Mouse (Mus musculus) kidney, postnatal 14 days (tissue): ENCODE data around the gene Tssk6.

Experiments used
- DNase-seq: peaks from one replicate; pipeline ENCODE4 v3.0.0; 2022; ENCODE audit warnings: mixed read lengths

The Tssk6 gene

DNA sequence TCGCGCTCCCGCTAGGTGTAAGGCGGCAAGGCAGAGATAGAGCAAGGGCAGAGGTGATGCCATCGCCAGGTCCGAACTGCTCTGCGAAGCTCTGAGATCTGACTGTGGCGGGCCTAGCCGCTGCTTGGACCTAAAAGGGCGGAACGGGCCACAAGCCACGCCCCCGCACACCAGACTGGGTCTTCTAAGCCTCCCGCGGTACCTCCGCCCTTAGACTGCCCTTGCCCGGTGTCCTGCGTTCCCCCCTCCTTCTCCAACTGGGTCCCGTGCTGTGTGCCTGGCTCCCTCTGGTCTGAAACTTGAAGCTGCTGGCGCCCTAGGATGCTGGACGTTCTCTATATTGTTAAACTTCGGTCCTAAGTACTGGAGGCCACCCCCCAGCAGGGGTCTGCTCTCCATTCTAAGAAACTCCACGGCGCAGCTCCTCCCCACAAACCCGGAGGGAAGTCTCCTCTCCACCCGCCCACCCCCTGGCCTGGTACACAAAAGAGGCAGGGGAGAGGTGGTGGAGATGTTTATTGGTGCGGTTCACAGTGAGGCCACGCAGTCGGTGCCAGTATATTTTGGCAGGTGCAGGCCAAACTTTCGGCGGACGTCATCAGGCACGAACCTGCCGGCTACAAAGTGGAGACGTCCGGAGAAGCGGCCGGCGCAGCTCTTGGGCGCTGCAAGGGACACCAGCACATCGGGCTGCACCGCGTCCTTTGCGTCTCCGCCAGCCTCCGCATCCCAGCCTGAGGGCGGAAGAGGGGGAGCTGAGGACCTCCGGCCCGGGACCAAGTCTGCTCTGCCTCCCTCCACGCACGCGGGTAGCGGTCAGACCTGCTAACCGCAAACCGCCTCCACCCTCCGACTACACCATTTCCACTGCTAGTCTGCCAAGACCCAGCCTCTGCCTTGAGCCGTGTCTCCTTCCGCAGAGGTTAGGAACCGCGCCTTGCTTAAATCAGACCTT is 14.4 kb upstream of the Tssk6 start, which contains the start of gene Cilp2:
Cilp2 (minus strand) TSS at position 399 of the 955 bp plus-strand sequence.
- peak; percentile 52 for DNase-seq

DNA sequence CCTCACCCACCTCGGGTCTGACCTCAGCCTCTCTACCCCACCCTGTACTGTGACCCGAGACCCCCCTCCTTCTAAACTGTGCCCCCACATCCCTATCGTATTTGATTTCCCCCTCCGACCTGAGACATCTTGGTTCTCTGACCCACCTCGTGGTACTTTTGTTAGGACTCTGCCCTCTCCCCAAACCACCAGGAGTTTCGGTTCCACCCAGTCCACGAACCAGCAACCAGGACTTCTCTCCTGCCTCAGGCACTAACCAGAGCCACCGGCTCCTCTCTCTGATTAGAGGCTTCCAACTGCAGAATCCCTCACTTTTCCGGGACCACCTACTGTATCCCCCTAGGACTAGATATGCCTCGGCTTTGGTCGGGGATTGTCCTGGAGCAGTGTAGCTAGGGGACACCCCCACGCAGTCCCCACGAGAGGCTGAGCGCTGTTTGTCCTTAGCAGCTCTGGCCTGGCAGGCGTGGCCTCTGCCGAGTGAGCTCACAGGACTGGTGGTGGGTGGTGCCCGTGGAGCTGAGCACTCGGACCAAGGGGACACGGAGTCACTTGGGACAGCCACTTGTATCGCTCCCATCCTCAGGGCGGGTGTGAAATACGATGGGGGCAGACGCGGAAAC is 13.6 kb upstream of the Tssk6 start:
- no peak for DNase-seq

DNA sequence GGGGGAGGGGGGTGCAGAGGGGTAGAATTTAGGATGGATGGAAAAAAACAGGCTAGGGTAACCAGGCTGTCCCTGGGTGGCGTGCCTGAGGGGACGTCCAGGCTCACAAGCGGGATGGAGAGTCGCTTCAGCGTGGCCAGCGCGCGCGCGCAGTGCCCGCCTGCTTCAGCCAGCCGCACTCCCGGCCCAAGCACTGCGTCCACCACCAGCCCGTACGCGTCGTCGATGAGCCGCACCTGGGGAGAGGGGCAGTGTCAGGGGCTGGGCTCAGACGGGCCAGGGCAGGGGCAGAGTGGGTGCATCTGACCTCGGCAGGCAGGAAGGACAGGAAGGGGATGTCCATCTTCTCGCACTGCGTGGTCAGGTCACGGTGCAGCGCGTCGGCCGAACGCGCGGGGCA is 13.1 kb upstream of the Tssk6 start:
- DNase-seq, result no peak

DNA sequence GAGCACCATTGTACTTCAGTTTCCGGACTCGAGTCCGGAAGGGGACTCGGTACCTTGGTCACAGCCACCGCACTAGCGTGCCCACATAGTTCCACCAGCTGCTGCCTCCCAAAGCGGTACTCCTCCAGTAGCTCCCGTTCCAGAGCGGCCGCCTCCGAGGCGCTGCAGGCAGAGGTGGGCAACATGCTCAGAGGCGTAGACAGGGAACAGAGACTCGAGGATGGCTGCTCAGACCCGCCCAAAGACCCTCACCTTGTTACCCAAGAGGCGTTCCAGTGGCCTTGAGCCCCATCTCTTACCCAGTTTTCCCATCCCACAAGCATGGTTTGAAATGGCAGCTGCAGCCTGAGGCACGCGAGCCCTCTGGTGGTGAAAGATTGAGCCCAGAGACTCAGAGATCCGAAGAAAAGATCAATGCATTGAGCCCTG is 11.2 kb upstream of the Tssk6 start:
- peak; percentile 53 for DNase-seq

DNA sequence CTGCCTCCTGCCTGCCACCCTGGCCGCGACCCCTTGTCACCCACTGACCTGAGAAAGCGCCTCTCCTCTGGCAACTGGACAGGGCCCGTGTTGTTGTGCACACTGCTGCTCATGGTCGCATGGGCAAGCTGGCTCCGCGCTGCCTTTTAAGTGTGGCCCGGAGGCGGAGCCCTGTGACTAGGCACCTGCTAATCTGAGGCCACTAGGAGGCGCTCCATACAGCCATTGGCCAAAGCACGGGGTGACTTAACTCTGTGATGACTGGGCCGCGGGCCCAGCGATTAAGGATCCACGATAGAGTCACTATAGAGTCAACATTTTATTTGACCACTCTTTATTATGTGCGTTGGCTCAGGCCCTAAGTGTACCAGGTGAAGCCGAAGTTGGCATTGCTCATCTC is 8.1 kb upstream of the Tssk6 start:
- peak; percentile 56 for DNase-seq

DNA sequence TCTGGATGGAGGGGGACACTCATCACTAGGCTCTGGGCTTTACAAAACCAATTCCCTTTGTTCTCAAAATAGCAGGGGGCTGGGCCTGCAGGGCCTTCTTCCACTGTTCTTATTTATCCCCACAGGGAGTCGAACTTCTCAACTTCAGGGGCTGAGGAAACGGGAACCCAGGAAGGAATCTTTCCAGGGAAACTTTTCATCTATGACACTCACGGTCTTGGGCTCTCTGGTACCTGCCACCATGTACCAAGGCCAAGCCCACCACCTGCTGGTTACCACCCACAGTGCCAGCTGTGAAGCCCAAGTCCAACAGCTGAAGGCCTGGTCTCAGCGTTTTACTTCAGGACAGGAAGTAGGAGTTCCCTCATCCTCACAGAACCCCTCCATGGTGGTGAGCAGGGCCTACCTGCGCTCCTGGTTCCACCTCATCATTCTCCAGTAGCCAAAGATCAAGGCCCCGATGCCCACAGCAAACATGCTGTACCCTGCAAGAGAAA is 7.1 kb upstream of the Tssk6 start:
- no peak for DNase-seq

DNA sequence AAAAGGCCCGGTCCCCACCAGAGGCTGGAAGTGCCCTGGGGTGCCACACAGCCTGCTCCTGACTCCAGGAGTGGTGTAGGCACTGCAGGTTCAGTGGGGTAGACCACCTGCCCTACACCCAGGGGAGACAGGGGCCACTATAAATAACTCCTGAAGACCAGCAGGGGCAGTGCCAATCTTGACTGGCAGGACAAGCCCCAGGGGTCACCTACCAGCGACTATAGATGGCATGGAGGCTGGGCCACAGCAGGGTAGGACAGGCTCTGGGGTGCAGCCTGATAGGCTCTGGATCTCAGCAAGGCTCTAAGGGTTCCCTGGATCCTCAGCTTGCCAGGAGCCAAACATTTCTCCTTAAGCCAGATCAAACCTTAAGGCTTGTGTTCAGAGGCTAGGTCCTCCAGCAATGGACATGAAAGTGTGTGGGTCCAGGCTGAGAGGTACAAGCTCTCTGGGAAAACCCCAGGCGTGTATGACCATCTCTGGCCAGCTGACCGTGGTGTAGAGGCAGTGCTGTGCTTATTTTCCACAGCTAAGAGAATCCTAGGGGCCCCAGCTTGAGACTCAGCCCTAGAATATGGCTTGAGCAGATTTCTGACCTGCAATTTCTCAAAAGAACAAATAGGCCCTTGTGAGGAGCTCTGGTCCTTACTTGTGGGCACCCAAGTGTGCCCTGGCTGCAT is 6.1 kb upstream of the Tssk6 start:
- DNase-seq, result no peak

DNA sequence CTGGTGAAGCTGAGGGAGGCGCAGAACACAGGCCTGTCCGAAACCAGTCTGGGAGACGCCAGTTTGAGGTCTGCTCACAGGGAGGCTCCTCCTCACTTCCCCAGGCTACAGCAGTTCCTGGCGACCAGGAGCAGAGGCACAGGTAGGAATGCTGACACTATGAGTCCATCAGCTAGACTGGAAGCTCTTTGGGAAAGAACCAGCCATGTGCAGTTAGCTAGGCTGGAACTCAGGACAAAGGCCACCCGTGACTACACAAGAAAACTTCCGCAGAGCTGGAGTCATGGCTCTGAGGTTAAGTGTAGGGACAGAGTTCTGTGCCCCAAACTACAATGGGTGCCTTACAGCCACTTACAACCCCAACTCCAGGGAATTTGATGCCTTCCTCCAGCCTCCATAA is 4.1 kb upstream of the Tssk6 start:
- DNase-seq, result no peak

DNA sequence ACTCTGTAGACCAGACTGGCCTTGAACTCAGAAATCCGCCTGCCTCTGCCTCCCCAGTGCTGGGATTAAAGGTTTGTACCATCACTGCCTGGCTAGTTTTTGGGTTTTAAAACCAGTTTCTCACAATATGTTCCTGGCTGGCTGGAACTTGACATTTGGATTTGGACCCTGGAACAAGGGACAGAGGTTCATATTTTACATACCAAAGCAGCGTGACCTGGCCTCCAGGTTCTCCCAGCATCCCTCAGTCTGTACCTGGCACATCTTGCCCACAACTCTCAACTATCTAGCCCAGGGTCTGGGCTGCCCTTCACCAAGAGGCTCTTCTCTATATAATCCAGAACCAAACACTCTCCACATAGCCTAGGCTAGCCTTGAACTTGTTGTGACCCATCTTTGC is 2.1 kb upstream of the Tssk6 start:
- DNase-seq, result no peak

DNA sequence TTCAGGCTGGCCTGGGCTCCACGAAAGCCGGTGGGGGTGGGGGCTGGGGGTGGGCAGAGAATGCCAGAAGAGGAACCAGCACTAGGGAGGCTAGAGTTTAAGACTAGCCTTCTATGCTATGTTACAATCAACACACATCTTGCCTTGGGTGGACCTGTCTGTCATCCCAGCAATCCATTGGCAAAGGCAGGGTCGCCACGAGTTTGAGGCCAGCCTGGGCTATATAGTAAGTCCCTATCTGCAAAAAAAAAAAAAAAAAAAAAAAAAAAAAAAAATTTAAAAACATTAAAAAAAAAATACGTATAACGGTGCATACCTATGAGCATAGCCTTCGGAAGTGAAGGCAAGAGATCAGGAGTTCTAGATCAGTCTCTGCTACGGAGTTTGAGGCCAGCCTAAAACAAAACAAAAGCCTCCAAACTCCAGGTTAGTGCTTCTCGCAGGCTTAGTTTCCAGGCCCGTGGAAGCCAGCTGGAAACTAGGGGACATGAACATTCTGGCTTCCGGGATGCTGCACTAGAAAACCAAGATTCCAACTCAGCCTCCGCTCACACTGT is 1.0 kb upstream of the Tssk6 start:
- DNase-seq, result no peak

DNA sequence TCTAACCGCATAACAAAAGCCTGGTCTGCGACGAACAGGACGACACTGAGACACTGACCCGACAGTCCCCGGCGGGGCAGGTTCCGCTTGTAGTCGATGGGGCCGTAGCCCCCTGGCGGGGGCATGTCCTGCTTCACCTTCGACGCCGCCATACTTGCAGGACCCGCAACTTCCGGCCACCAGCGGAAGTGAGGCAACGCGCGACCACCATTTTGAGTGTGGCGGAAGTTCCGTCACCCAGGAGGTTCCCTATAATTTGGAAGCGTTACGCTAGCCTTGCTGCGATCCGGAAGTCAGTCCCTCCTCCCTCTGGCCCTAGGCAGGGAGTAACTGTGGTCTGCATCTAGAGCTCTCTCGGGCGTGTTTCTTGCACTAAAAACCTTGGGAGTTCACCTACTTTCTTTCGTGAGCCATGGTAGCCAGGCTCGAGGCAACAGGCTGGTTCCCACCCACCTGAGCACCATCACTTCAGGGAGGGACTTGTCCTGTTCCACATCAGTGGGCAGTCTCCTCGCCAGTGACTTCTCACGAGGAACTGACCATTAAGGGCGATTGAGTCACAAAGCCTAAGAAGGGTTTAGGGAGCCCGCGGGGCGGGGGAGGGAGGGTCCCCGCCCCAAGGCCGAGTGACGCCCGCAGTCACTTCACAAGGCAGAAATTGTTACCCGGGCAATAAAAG is 361 bp upstream of the Tssk6 start:
- DNase-seq, result peak; percentile 97

DNA sequence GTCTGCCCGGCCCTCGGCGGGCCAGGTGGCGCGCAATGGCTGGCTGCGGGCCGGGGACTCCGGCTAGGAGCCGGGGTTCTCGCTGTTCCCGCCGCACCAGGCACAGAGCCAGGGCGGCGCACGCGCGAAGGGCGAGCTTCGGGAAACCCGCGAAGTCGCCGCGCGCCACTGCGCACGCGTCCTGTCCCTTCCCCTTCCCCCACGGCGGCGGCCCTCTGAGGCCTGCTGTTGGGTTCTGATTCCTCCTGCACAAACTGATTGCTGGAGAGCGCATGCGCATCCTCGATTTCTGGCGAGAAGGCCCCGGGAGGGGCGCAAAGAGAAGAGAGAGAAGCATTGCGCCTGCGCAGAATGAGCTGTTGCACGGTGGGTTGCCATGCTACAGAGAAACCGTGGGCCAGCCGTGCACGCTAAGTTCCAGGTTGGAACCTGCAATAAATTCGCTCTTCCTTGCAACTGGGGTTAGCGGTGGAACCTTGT is 1.1 kb downstream of the Tssk6 start:
- peak; percentile 100 for DNase-seq

DNA sequence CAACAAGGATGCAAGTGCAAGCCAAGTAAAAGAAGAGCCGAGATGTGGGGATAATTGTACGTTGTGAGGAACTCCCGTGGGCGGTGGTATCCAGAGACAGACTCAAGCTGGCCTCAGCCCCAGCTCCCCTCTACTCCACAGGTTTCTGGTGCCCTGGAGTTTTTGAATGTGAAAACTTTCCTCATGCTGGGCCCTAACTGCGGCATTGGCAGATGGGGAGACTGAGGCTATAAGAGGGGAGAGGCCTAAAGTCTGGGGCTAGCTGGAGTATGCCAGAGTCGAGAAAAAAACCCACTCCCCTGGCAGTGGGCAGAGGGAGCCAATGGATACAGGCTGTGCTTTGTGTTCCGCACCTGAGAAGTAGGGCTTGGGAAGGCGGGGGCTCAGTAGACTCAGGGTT is 2.1 kb downstream of the Tssk6 start:
- DNase-seq, result no peak

DNA sequence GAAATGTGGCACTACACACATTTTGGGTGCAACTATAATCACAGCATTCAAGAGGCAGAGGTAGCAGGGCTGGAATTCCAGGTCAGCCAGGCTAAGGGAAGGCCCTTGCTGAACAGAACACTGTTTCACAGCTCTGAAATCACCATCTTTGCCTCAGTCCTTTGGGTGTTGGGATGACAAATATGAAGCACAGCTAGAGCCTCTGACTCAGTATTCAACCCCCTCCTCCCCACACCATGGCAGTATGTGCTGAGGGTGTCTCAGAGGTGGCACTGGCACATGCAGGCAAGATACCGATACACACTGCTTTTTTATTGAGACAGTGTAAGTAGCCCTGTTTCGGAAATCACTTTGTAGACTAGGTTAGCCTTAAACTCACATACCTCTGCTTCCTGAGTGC is 4.3 kb downstream of the Tssk6 start:
- DNase-seq, result no peak

DNA sequence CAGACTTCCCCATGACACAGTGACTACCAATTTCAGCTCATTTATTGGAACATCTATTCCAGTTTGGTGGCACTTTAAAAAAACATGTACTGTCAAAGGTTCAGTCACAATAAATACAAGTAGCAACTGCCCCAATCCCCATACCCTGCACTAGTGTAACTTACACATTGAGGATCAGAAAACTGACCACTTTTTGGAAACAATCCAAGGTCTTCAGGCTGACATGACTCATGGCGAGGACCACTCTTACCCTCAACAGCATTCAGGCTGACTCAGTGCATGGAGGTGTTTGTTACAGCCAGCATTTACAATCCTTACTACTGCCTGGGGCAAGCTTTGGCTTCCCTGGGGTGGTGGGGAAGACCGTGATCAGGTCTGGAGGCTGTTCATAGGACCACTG is 5.1 kb downstream of the Tssk6 start:
- no peak for DNase-seq

DNA sequence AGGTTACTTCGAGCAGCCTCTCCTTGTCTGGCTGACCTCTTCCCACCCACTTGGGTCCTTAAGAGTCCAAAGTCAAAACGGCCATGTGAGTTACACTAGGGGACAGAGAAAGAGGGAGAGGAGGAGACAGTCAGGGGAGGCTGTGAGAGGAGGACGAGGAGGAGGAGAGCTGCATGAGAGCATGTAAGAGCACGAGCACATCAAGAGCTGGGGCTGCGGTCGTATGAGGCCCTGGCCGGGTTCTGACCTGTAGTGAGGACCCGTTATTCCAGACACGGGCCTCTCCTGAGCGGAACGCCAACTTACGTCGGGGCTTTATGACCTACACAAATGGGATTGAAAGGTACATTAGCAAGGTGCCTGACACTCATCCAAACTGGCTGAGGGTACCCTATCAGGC is 9.9 kb downstream of the Tssk6 start:
- DNase-seq, result no peak

DNA sequence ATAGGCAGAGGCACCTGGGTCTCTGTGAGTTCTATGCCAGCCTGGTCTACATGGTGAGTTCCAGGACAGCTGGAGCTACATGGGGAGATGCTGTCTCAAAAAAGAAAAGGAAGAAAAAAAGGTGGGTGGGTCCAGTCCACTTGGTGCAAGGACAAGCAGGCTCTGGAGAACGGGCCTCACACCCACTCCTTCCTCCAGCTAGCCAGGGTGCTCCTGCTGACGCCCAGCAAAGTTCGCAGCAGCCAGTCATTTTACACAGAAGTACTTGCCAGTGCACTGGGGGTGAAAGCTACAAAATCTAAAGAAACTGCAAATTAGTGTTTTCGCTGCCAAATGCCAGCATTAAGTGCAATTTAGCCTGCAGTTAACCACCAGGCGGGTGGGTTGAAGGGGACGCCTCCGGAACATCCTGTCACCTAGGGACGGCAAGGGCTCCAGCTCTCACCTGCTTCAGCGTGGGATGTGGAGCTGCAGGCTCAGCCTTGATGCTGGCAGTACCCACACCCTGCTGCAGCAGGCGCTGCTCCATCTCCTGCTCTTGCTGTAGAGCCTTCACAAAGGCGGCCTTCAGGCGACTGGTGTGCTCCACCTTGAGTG is 10.6 kb downstream of the Tssk6 start:
- DNase-seq, result no peak

DNA sequence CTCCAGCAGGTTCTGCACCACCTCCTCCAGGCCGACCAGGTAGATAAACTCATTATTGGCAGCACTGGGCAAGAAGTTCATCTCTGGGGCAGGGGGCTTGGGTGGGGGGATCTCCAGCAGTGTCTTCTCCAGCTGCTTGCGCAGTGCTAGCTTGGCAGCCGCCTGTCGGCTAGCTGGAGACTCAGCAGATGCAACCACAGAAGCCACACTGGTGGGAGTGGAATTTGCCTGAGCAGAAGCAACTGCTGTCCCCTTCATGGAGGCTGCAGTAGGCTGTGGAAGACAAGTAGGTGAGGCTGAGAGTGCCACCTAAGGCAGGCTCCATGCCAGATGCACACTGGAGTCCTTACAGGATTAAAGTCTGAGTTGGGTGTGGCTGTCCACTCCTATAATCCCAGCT is 12.5 kb downstream of the Tssk6 start:
- no peak for DNase-seq

DNA sequence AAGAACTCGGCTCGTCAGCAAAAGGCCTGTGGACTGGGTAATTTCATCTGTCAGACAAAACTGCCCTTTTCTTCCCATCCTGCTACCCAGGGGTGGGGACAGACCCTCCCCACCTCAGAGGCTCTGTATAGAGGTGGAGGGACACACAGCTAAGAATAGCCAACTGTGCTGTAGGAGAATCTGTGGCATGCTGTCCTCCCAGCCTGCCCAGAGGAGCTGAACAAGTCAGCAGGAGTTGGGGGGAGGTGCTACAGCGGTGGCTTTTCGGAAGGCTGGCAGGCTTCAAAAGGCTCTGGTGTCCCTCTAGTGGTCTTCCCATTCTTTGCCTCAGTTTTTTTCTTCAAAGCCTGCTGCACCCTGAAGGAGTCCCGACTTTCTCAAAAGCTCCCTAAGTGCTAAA is 13.8 kb downstream of the Tssk6 start:
- DNase-seq, result no peak

DNA sequence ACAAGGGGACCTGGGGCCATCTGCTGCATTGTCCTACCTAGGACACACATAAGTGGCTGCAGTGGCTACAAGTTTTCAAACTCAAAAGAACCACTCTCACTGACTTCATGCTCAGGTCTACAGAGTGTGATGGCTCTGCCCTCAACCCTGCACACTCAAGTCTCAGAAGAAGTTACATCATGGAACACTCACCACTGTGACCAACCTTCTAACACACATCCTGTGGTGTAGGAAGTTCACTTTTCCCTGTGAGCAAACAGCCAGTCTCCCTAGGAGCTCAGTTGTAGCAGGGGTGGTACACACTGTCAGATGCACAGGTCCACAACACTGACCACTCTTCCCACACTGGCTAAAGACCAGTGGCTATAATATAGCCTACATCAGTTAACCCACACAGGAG is 16.5 kb downstream of the Tssk6 start:
- no peak for DNase-seq

DNA sequence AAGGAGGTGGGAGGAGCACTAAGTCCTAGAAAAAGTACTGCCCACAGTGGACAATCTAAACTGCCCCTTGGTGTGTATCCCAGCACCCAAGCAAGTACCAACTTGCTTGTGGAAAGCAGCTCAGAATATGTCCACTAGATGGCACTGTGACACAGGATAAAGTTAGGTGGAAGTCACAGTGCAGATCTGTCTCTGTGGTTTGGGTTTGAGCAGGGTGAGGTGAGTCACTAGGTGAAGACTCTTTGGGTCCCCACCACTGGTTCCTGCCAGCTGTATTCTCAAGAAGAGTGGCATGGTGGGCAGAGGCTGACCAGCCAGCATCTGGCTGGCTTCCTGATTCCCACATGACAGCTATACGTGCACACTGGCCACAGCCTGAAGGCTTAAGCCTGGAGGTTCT is 17.0 kb downstream of the Tssk6 start:
- DNase-seq, result peak; percentile 86
